Mouse (Mus musculus): ENCODE measurements around the gene Ccdc175. TPM values are rescaled to one million over a fixed set of nuclear protein-coding genes. Genes with fewer than 3 reads are reported as not detected.

Ccdc175 gene
- total and polyA plus RNA-seq, 3 experiments: not detected

DNA sequence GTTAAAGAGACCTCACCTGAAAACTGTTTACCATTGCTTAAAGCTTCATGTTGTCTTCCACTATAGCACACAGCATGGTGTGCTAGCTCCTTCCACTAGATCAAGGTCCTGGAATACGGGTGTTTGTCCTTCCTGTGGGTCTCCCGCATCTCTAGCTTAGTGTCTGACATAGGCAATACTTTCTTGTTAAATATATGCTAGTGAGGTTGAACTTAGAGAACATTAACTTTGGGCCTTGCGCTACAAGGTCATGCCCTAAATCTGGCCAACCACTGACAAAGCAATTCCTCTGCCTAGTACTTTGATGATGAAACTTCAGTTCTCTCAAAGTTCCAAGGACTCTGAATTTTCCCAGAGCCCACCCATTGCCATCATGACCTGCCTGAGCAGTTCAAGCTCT lies 106.6 kb downstream of the Ccdc175 start:
- no peaks in the 10 kb centered on the region for H3K27me3 ChIP-seq (replicated peaks)
- H3K9ac ChIP-seq (ENCODE audit: insufficient read depth, low read depth): no peak overlapping the region
- H3K27ac ChIP-seq (ENCODE audit: insufficient read depth, low read depth): no peak overlapping the region
- no peak for DNase-seq (ENCODE audit: extremely low read depth)
- in situ Hi-C loops (cut with MboI; ENCODE audit: low pct_ligation_motif_present, low pct_unique_long_range_greater_than_20kb, low sequenced_read_pairs) (no loop called here), dilution Hi-C loops (cut with MboI; ENCODE audit: extremely low pct_ligation_motif_present, extremely low pct_unique_long_range_greater_than_20kb, low sequenced_read_pairs) (no loop called here)
- H3K79me2 ChIP-seq (replicated peaks; ENCODE audit: control insufficient read depth, extremely low read depth, insufficient read depth, poor library complexity, severe bottlenecking): no peaks in the 10 kb centered on the region
- TF ChIP-seq BHLHE40 (IDR thresholded peaks at IDR 0.05; ENCODE audit: low read depth, low read length) (no peak), ZMIZ1 (IDR thresholded peaks at IDR 0.05; ENCODE audit: low read depth, low read length) (no peak)
- no peak overlapping the region for H3K4me2 ChIP-seq (ENCODE audit: insufficient read depth, low read depth, poor library complexity, severe bottlenecking)
- H3K9me3 ChIP-seq (replicated peaks; ENCODE audit: low read length): peaks cover 5% of the 10 kb centered on the region
- H3K4me3 ChIP-seq (replicated peaks in 1 of 3; ENCODE audit: low read depth in 2 of 3, low read length in 2 of 3, poor library complexity in 1 of 3): no peak overlapping the region
- no peaks in the 10 kb centered on the region for H3K4me1 ChIP-seq (ENCODE audit: control insufficient read depth in 1 of 2, insufficient read depth in 2 of 2)
- H3K36me3 ChIP-seq (replicated peaks in 1 of 2; ENCODE audit: control insufficient read depth in 1 of 2, insufficient read depth in 1 of 2, low read length in 1 of 2): no peaks in the 10 kb centered on the region

DNA sequence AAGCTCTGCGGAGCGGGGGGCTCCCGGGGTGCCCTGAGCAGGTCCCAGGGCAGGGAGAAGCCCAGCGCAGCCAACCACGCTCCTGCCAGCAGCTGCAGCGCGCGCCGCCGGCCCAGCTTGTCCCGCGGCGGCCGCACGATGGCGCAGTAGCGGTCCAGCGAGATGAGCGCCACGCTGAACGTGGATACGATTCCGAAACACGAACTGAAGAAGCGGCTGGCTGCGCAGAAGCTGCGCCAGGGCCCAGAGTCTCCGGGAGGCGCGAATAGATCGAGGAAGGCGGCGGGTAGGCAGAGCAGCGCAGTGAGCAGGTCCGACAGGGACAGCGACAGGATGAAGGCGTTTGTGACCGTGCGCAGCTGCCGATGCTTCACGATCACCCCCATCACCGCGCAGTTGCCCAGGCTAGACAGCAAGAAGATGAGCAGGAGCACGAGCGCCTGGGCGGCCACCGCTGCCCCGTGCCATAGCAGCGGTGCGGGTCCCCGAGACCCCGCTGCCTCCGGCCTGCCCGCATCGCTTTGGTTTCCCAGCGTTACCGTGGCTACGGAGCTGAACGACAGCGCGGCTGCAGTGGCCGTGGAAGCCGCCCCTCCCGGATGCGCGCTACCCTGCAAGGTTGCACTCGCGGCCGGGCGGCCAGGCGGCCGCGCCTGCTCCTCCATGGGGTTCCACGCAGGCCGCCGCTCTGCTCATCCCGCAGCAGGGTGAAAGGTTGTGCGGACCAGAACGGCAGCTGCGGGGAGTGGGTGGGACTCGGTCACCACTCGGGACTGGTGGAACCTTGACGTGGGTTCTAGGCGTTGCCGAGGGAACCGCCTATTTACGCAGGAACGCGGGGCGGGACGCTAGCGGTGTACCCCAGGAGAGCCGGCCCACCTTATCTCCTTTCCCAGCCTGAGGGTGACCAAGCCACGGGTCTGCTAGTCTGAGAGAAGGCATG lies 114.2 kb downstream of the Ccdc175 start, which contains the start of gene Gpr135:
Gene Gpr135, minus strand, starts transcription at position 799 of the 943 bp plus-strand sequence.
- H3K36me3 ChIP-seq (replicated peaks in 1 of 2; ENCODE audit: control insufficient read depth in 1 of 2, insufficient read depth in 1 of 2, low read length in 1 of 2): no peaks in the 10 kb centered on the region
- peaks cover 18% of the 10 kb centered on the region for H3K9me3 ChIP-seq (replicated peaks; ENCODE audit: low read length)
- peak within 1 kb of the TSS; percentile 35 to 67 (median 49) for H3K4me3 ChIP-seq (replicated peaks in 1 of 3; ENCODE audit: low read depth in 2 of 3, low read length in 2 of 3, poor library complexity in 1 of 3)
- H3K27me3 ChIP-seq (replicated peaks): peaks cover 4% of the 10 kb centered on the region
- dilution Hi-C loops (cut with MboI; ENCODE audit: extremely low pct_ligation_motif_present, extremely low pct_unique_long_range_greater_than_20kb, low sequenced_read_pairs) (no loop called here), in situ Hi-C loops (cut with MboI; ENCODE audit: low pct_ligation_motif_present, low pct_unique_long_range_greater_than_20kb, low sequenced_read_pairs) (no loop called here)
- H3K4me1 ChIP-seq (ENCODE audit: control insufficient read depth in 1 of 2, insufficient read depth in 2 of 2): peaks cover 0 to 12% of the 10 kb centered on the region in 2 experiments; a peak in 2 of 4 replicates
- H3K79me2 ChIP-seq (replicated peaks; ENCODE audit: control insufficient read depth, extremely low read depth, insufficient read depth, poor library complexity, severe bottlenecking): no peaks in the 10 kb centered on the region
- no peak within 1 kb of the TSS for H3K27ac ChIP-seq (ENCODE audit: insufficient read depth, low read depth)
- peak; percentile 49 for DNase-seq (ENCODE audit: extremely low read depth)
- peak within 1 kb of the TSS; percentile 28; the same call in 1 of the 2 replicates for H3K9ac ChIP-seq (ENCODE audit: insufficient read depth, low read depth)
- H3K4me2 ChIP-seq (ENCODE audit: insufficient read depth, low read depth, poor library complexity, severe bottlenecking): peak within 1 kb of the TSS; percentile 65
- no peak for TF ChIP-seq JUND (conservative IDR thresholded peaks at IDR 0.05; ENCODE audit: low read depth, low read length)
- TF ChIP-seq BHLHE40 (IDR thresholded peaks at IDR 0.05; ENCODE audit: low read depth, low read length): peak; percentile 19; the same call in 1 of the 2 replicates
- TF ChIP-seq ELF1 (IDR thresholded peaks at IDR 0.05; ENCODE audit: low read depth, low read length): no peak
- 0 out of 2 replicates have a peak, but pooled peaks have one; percentile 43 for TF ChIP-seq TCF12 (IDR thresholded peaks at IDR 0.05; ENCODE audit: low read depth, low read length)
- 0 out of 2 replicates have a peak, but pooled peaks have one; percentile 39 for TF ChIP-seq NELFE (IDR thresholded peaks at IDR 0.05; ENCODE audit: low read depth, low read length)
- no peak for TF ChIP-seq MYC (IDR thresholded peaks at IDR 0.05; ENCODE audit: low read depth, low read length)
- no peak for TF ChIP-seq MAFK (IDR thresholded peaks at IDR 0.05; ENCODE audit: insufficient replicate concordance, low read length)
- TF ChIP-seq POLR2AphosphoS2 (IDR thresholded peaks at IDR 0.05; ENCODE audit: low read depth, low read length): no peak
- TF ChIP-seq ZC3H11A (IDR thresholded peaks at IDR 0.05; ENCODE audit: low read depth, low read length): no peak
- TF ChIP-seq TBP (conservative IDR thresholded peaks at IDR 0.05; ENCODE audit: low read depth, low read length): no peak
- TF ChIP-seq ZNF384 (IDR thresholded peaks at IDR 0.05; ENCODE audit: low read depth, low read length): no peak
- peak; percentile 76 for TF ChIP-seq NRF1 (IDR thresholded peaks at IDR 0.05; ENCODE audit: low read depth, low read length)
- no peak for TF ChIP-seq ZKSCAN1 (IDR thresholded peaks at IDR 0.05; ENCODE audit: borderline replicate concordance, low read depth, low read length)
- no peak for TF ChIP-seq JUN (IDR thresholded peaks at IDR 0.05; ENCODE audit: insufficient read depth, low read depth, low read length)
- peak; percentile 61 for TF ChIP-seq IRF4 (IDR thresholded peaks at IDR 0.05; ENCODE audit: low read depth, low read length)
- no peak for TF ChIP-seq MAZ (IDR thresholded peaks at IDR 0.05; ENCODE audit: low read depth, low read length)
- no peak for TF ChIP-seq USF1 (IDR thresholded peaks at IDR 0.05; ENCODE audit: low read depth, low read length)
- TF ChIP-seq ETS1 (conservative IDR thresholded peaks at IDR 0.05; ENCODE audit: low read depth, low read length): no peak
- TF ChIP-seq E2F4 (IDR thresholded peaks at IDR 0.05; ENCODE audit: insufficient replicate concordance, low read depth, low read length): no peak
- 0 out of 2 replicates have a peak, but pooled peaks have one; percentile 19 for TF ChIP-seq HCFC1 (IDR thresholded peaks at IDR 0.05; ENCODE audit: low read depth, low read length)
- TF ChIP-seq SMC3 (IDR thresholded peaks at IDR 0.05; ENCODE audit: low read depth, low read length): peak; percentile 54
- peak; percentile 73 for TF ChIP-seq MAX (IDR thresholded peaks at IDR 0.05; ENCODE audit: low read length)
- TF ChIP-seq UBTF (IDR thresholded peaks at IDR 0.05; ENCODE audit: low read depth, low read length): no peak; the same call in 1 of the 2 replicates
- TF ChIP-seq MEF2A (IDR thresholded peaks at IDR 0.05; ENCODE audit: borderline replicate concordance, low read depth, low read length): no peak
- TF ChIP-seq CHD1 (IDR thresholded peaks at IDR 0.05; ENCODE audit: low read depth, low read length): no peak
- peak; percentile 58; the same call in 1 of the 2 replicates for TF ChIP-seq MXI1 (IDR thresholded peaks at IDR 0.05; ENCODE audit: low read depth, low read length)
- peak in 1 of 2 experiments; percentile 79; a peak in 2 of 4 replicates for TF ChIP-seq CTCF (conservative IDR thresholded peaks at IDR 0.05 in 1 of 2, IDR thresholded peaks at IDR 0.05 in 1 of 2; ENCODE audit: low read depth in 2 of 2, low read length in 2 of 2)
- TF ChIP-seq RAD21 (IDR thresholded peaks at IDR 0.05; ENCODE audit: low read depth, low read length): peak; percentile 27
- TF ChIP-seq PAX5 (IDR thresholded peaks at IDR 0.05; ENCODE audit: low read length): no peak

Measured in CH12.LX (cell line).